In the genomic region with DNA sequence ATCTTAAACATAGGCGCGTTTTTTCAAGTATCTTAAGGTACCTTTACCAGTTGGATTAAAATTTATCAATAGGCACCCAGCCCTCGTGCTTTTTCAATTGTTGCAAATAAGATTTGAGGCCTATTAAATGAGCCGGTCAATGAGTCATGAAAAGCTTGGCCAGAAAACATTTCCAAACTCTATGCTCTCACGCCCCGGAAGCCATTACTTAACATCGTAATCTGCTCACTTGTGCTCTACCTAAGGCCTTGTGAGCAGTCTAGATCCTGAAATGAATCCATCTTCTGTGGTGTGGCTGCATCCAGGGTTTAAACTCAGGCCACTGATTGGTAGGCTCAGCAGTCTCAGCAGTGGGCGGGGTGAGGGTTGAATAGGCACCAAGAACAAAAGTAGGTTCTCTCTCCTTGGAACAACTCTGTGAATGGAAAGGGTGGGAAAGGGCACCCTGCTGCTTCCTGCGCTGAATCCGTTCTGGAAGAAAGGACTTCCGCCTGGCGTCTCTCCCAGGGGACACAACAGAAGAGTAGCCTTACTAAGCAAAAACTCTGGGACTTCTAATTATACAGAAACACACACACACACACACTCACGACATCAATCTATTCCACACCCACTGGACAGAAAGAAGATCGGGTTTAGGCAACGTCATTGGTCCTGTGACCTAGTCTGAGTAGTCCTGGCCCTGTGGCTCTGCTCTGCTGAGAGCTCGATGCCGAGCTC, we compare ENCODE assay signal across 8 mouse cellular contexts. TPM values are rescaled to one million over a fixed set of nuclear protein-coding genes. Genes with fewer than 3 reads are reported as not detected.
DNase-seq lines count a peak whose midpoint lies in the region; ATAC-seq and TF ChIP-seq lines count a peak whose summit lies in the region.

No protein-coding gene starts in this region.

- H3K36me3 ChIP-seq in hindbrain, embryonic 10.5 days: no peaks in the 10 kb centered on the region
- no peaks in the 10 kb centered on the region for H3K36me3 ChIP-seq in hindbrain, embryonic 12.5 days
- H3K36me3 ChIP-seq in forebrain, postnatal 0 days (ENCODE audit: insufficient read depth): no peaks in the 10 kb centered on the region
- no peaks in the 10 kb centered on the region for H3K36me3 ChIP-seq in kidney, embryonic 16.5 days (ENCODE audit: insufficient read depth, low read length)
- no peaks in the 10 kb centered on the region for H3K36me3 ChIP-seq in liver, postnatal 0 days (replicated peaks; ENCODE audit: insufficient read depth, low read length)
- H3K36me3 ChIP-seq in intestine, postnatal 0 days (ENCODE audit: control insufficient read depth, insufficient read depth): no peaks in the 10 kb centered on the region

- peak overlapping the region; percentile 23; the same call in 1 of the 2 replicates for H3K27ac ChIP-seq in hindbrain, embryonic 10.5 days
- no peak overlapping the region for H3K27ac ChIP-seq in hindbrain, embryonic 12.5 days
- H3K27ac ChIP-seq in forebrain, postnatal 0 days (ENCODE audit: low read depth, low read length): no peak overlapping the region
- no peak overlapping the region for H3K27ac ChIP-seq in kidney, embryonic 16.5 days (ENCODE audit: low read length)
- H3K27ac ChIP-seq in liver, postnatal 0 days (ENCODE audit: low read depth): no peak overlapping the region
- H3K27ac ChIP-seq in intestine, postnatal 0 days (ENCODE audit: low read depth, low read length): no peak overlapping the region

- peak; percentile 10 for DNase-seq in hindbrain, embryonic 10.5 days (ENCODE audit: low spot score)
- DNase-seq in adrenal gland, adult 2 months: peak; percentile 52
- DNase-seq in forebrain, postnatal 0 days: peak; percentile 43
- peak; percentile 36 for DNase-seq in liver, postnatal 0 days
- DNase-seq in thymus, postnatal 14 days: no peak

- 69% methylated on average over 17 of the region's 17 CpGs for WGBS in hindbrain, embryonic 10.5 days
- WGBS in hindbrain, embryonic 12.5 days: 66% methylated on average over 17 of the region's 17 CpGs
- 53% methylated on average over 17 of the region's 17 CpGs for WGBS in forebrain, postnatal 0 days
- whole genome bisulfite sequencing in kidney, embryonic 16.5 days: 73% methylated on average over 17 of the region's 17 CpGs
- WGBS in liver, postnatal 0 days (ENCODE audit: insufficient replicate concordance): 80% methylated on average over 17 of the region's 17 CpGs
- WGBS in intestine, postnatal 0 days: 79% methylated on average over 17 of the region's 17 CpGs

- H3K27me3 ChIP-seq in hindbrain, embryonic 10.5 days (ENCODE audit: insufficient read depth, poor library complexity, severe bottlenecking): no peaks in the 10 kb centered on the region
- H3K27me3 ChIP-seq in hindbrain, embryonic 12.5 days: no peaks in the 10 kb centered on the region
- H3K27me3 ChIP-seq in forebrain, postnatal 0 days (ENCODE audit: insufficient read depth, low read length): no peaks in the 10 kb centered on the region
- no peaks in the 10 kb centered on the region for H3K27me3 ChIP-seq in kidney, embryonic 16.5 days (ENCODE audit: insufficient read depth, low read length)
- H3K27me3 ChIP-seq in liver, postnatal 0 days (ENCODE audit: insufficient read depth, low read length): no peaks in the 10 kb centered on the region
- no peaks in the 10 kb centered on the region for H3K27me3 ChIP-seq in intestine, postnatal 0 days (replicated peaks; ENCODE audit: control insufficient read depth, insufficient read depth, low read length)

- no peak overlapping the region for H3K4me3 ChIP-seq in hindbrain, embryonic 10.5 days
- no peak overlapping the region for H3K4me3 ChIP-seq in hindbrain, embryonic 12.5 days
- H3K4me3 ChIP-seq in forebrain, postnatal 0 days (ENCODE audit: low read depth, low read length): no peak overlapping the region
- no peak overlapping the region for H3K4me3 ChIP-seq in kidney, embryonic 16.5 days (ENCODE audit: low read length)
- no peak overlapping the region for H3K4me3 ChIP-seq in liver, postnatal 0 days (ENCODE audit: low read depth, low read length)
- no peak overlapping the region for H3K4me3 ChIP-seq in intestine, postnatal 0 days (ENCODE audit: low read depth, low read length)

- H3K4me2 ChIP-seq in hindbrain, embryonic 12.5 days (replicated peaks): no peak overlapping the region
- no peak overlapping the region for H3K4me2 ChIP-seq in forebrain, postnatal 0 days (ENCODE audit: low read depth)
- H3K4me2 ChIP-seq in kidney, embryonic 16.5 days (replicated peaks; ENCODE audit: low read depth, low read length): no peak overlapping the region
- no peak overlapping the region for H3K4me2 ChIP-seq in liver, postnatal 0 days (ENCODE audit: low read depth, low read length)
- H3K4me2 ChIP-seq in intestine, postnatal 0 days (replicated peaks; ENCODE audit: low read depth): no peak overlapping the region

- H3K4me1 ChIP-seq in hindbrain, embryonic 10.5 days (replicated peaks): peaks cover 6% of the 10 kb centered on the region; the same call in 1 of the 2 replicates
- H3K4me1 ChIP-seq in hindbrain, embryonic 12.5 days: 0 out of 2 replicates have a peak, but pooled peaks cover 5% of the 10 kb centered on the region
- H3K4me1 ChIP-seq in forebrain, postnatal 0 days (ENCODE audit: insufficient read depth): no peaks in the 10 kb centered on the region
- peaks cover 4% of the 10 kb centered on the region; the same call in 1 of the 2 replicates for H3K4me1 ChIP-seq in kidney, embryonic 16.5 days (ENCODE audit: insufficient read depth, low read length)
- no peaks in the 10 kb centered on the region for H3K4me1 ChIP-seq in liver, postnatal 0 days (ENCODE audit: insufficient read depth)
- no peaks in the 10 kb centered on the region for H3K4me1 ChIP-seq in intestine, postnatal 0 days (replicated peaks; ENCODE audit: control insufficient read depth, insufficient read depth, low read length)

- TF ChIP-seq CTCF in forebrain, postnatal 0 days (IDR thresholded peaks at IDR 0.05; ENCODE audit: low read depth): no peak
- no peak for TF ChIP-seq CTCF in liver, postnatal 0 days (IDR thresholded peaks at IDR 0.05; ENCODE audit: low read depth)
- no peak for TF ChIP-seq CTCF in intestine, postnatal 0 days (IDR thresholded peaks at IDR 0.05; ENCODE audit: low read depth)

- TF ChIP-seq EP300 in liver, postnatal 0 days (IDR thresholded peaks at IDR 0.05; ENCODE audit: low read depth): no peak; the same call in 1 of the 2 replicates

- H3K9me3 ChIP-seq in hindbrain, embryonic 10.5 days: no peaks in the 10 kb centered on the region
- no peaks in the 10 kb centered on the region for H3K9me3 ChIP-seq in hindbrain, embryonic 12.5 days (replicated peaks)
- H3K9me3 ChIP-seq in forebrain, postnatal 0 days (ENCODE audit: low read length): no peaks in the 10 kb centered on the region
- H3K9me3 ChIP-seq in kidney, embryonic 16.5 days (ENCODE audit: low read length): peaks cover 4% of the 10 kb centered on the region; the same call in 1 of the 2 replicates
- no peaks in the 10 kb centered on the region for H3K9me3 ChIP-seq in liver, postnatal 0 days (ENCODE audit: low read length)
- no peaks in the 10 kb centered on the region for H3K9me3 ChIP-seq in intestine, postnatal 0 days (ENCODE audit: control insufficient read depth)

- H3K9ac ChIP-seq in hindbrain, embryonic 12.5 days: no peak overlapping the region
- H3K9ac ChIP-seq in forebrain, postnatal 0 days: no peak overlapping the region
- no peak overlapping the region for H3K9ac ChIP-seq in kidney, embryonic 16.5 days (replicated peaks; ENCODE audit: low read length)
- H3K9ac ChIP-seq in liver, postnatal 0 days (replicated peaks): no peak overlapping the region
- H3K9ac ChIP-seq in intestine, postnatal 0 days (ENCODE audit: low read depth, low read length): no peak overlapping the region

- ATAC-seq in hindbrain, embryonic 12.5 days (ENCODE audit: low FRiP score): no peak
- ATAC-seq in forebrain, postnatal 0 days: peak; percentile 83
- ATAC-seq in kidney, embryonic 16.5 days (ENCODE audit: low FRiP score, low TSS enrichment): 0 out of 2 replicates have a peak, but pooled peaks have one; percentile 35
- peak; percentile 58 for ATAC-seq in liver, postnatal 0 days
- no peak for ATAC-seq in intestine, postnatal 0 days

RNA-seq across cellular contexts. Expression of a gene that starts 53.4 kb away (rescaled TPM):
- 5.7 and 6.6 TPM in 2 replicates for polyA plus RNA-seq in hindbrain, embryonic 10.5 days (2016; fragmentation: Nextera tagmentation; extraction: Ambion mirVana)
- polyA plus RNA-seq in hindbrain, embryonic 12.5 days (2016; fragmentation: Nextera tagmentation; extraction: Ambion mirVana): 14.2 and 15.1 TPM in 2 replicates
- total RNA-seq in adrenal gland, adult 2 months (2021): 10 to 100 TPM; 17.1 to 26.9 TPM
- 2.3 and 2.9 TPM in 2 replicates for polyA plus RNA-seq in adrenal gland, adult 2 months (2012; rRNA removed)
- 38.4 and 41.8 TPM in 2 replicates for total RNA-seq in forebrain, postnatal 0 days (2014; rRNA removed)
- polyA plus RNA-seq in forebrain, postnatal 0 days (2015; fragmentation: Nextera tagmentation; extraction: Ambion mirVana): 7.6 and 9.1 TPM in 2 replicates
- polyA plus RNA-seq in kidney, embryonic 16.5 days (2015; fragmentation: Nextera tagmentation; extraction: Ambion mirVana): 5.7 and 6.4 TPM in 2 replicates
- 0.89 and 1.0 TPM in 2 replicates for polyA plus RNA-seq in liver, postnatal 0 days (2015; fragmentation: Nextera tagmentation; extraction: Ambion mirVana)
- polyA plus RNA-seq in intestine, postnatal 0 days (2015; fragmentation: Nextera tagmentation; extraction: Ambion mirVana): 1.9 and 2.1 TPM in 2 replicates

Comparison
In these comparisons a context has a peak if more than half of its experiments do, and no peak if none do; other contexts are left out.
1. ATAC-seq: peak in forebrain, postnatal 0 days (single experiment), kidney, embryonic 16.5 days (single experiment) and liver, postnatal 0 days (single experiment); none in hindbrain, embryonic 12.5 days (single experiment) and intestine, postnatal 0 days (single experiment).